Mouse (Mus musculus): ENCODE results near the gene Nxph3. TPM values are rescaled to one million over a fixed set of nuclear protein-coding genes. Genes with fewer than 3 reads are reported as not detected.

Nxph3 gene
- polyA plus RNA-seq, 1 experiment from 2014 or later, result 0.66 TPM

DNA sequence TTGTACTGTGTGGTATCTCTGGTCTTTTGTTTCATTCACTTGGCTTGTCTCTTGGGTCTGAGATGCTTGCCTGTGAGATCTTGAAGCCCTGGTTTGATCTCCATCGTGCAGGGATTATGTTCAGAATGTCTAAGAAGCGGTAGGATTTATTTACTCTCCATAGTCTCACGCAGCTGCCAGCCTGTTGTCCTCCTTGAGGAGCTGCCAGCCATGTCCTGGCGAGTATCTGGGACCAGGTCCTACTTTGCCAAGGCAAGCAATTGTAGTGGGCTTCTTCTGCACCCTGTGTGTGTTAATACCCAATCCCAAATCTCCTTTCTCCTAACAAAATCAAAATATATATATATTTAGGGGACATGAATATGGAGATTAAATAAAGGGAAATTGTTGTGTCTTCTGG, 21.4 kb downstream of the Nxph3 start:
- Histone ChIP-seq H3K36me3 (ENCODE audit: control insufficient read depth, insufficient read depth, low read length) (peaks cover 3% of the 10 kb centered on the region; the same call in 1 of the 2 replicates), H3K27ac (ENCODE audit: low read depth, low read length) (no peak overlapping the region)

DNA sequence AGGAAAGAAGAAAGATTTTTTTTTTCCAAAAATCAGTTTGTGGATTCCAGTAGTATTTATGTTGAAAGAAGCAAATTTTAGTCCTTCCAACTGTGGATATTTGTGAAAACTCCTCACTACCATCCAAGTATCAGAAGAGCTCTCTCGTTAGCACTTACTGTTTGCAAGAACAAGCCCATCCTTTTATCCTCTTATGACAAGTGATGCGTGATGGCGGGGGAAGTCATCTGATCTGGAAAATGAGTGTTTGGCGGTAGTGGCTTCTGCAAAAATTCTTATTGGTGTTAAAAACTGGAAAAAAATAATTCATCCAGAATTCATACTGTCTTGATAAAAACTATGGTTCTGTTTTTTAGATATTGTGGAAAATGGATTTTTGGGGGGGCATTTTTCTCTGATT, 22.1 kb downstream of the Nxph3 start:
- Histone ChIP-seq H3K9ac (ENCODE audit: low read length) (no peak overlapping the region), H3K27me3 (ENCODE audit: control insufficient read depth, insufficient read depth, low read length) (no peaks in the 10 kb centered on the region), H3K27ac (ENCODE audit: low read depth, low read length) (no peak overlapping the region), H3K4me3 (ENCODE audit: low read depth, low read length) (no peak overlapping the region), H3K36me3 (ENCODE audit: control insufficient read depth, insufficient read depth, low read length) (peaks cover 3% of the 10 kb centered on the region; the same call in 1 of the 2 replicates), H3K4me1 (ENCODE audit: control insufficient read depth, insufficient read depth, low read length) (no peaks in the 10 kb centered on the region), H3K9me3 (ENCODE audit: control insufficient read depth, low read length) (no peaks in the 10 kb centered on the region), H3K4me2 (ENCODE audit: low read depth) (no peak overlapping the region)
- 79% methylated on average over 4 of the region's 4 CpGs for WGBS
- ATAC-seq (ENCODE audit: insufficient read depth, low FRiP score, low TSS enrichment) (no peak), DNase-seq (ENCODE audit: low spot score) (no peak)

More for the DNA sequence above, 21.4 kb downstream of the Nxph3 start:
- no peak overlapping the region for H3K4me3 ChIP-seq (ENCODE audit: low read depth, low read length)
- no peaks in the 10 kb centered on the region for H3K27me3 ChIP-seq (ENCODE audit: control insufficient read depth, insufficient read depth, low read length)
- no peak overlapping the region for H3K9ac ChIP-seq (ENCODE audit: low read length)
- DNase-seq (ENCODE audit: low spot score) (no peak), ATAC-seq (ENCODE audit: insufficient read depth, low FRiP score, low TSS enrichment) (no peak)
- WGBS, result 95% methylated on average over 4 of the region's 4 CpGs
- H3K4me2 ChIP-seq (ENCODE audit: low read depth), result no peak overlapping the region
- H3K9me3 ChIP-seq (ENCODE audit: control insufficient read depth, low read length), result no peaks in the 10 kb centered on the region
- H3K4me1 ChIP-seq (ENCODE audit: control insufficient read depth, insufficient read depth, low read length), result no peaks in the 10 kb centered on the region

DNA sequence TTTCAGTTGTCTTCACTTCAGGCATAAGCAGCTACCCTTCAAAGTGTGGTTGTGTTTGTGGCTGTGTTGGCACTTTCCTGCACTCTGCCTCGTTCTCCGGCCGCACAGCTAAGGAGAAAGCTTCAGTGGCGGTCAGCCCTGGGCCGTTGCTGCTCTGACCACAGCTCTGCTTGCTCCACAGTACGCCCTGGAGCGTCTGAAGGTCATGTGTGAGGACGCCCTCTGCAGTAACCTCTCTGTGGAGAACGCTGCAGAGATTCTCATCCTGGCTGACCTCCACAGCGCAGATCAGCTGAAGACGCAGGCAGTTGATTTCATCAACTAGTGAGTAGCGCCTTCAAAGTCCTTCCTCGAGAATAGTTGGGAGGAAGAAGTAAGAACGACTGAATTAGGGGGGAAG, 24.3 kb downstream of the Nxph3 start:
- Histone ChIP-seq H3K4me3 (ENCODE audit: low read depth, low read length) (no peak overlapping the region), H3K4me1 (ENCODE audit: control insufficient read depth, insufficient read depth, low read length) (no peaks in the 10 kb centered on the region), H3K4me2 (ENCODE audit: low read depth) (no peak overlapping the region), H3K9ac (ENCODE audit: low read length) (no peak overlapping the region), H3K27ac (ENCODE audit: low read depth, low read length) (no peak overlapping the region), H3K9me3 (ENCODE audit: control insufficient read depth, low read length) (no peaks in the 10 kb centered on the region), H3K36me3 (ENCODE audit: control insufficient read depth, insufficient read depth, low read length) (peaks cover 3% of the 10 kb centered on the region; the same call in 1 of the 2 replicates), H3K27me3 (ENCODE audit: control insufficient read depth, insufficient read depth, low read length) (no peaks in the 10 kb centered on the region)
- ATAC-seq (ENCODE audit: insufficient read depth, low FRiP score, low TSS enrichment) (no peak), DNase-seq (ENCODE audit: low spot score) (no peak)
- WGBS, result 89% methylated on average over 14 of the region's 14 CpGs

- H3K4me2 ChIP-seq (ENCODE audit: low read depth), result no peak overlapping the region
- no peak for DNase-seq (ENCODE audit: low spot score)
- ATAC-seq (ENCODE audit: insufficient read depth, low FRiP score, low TSS enrichment), result no peak
- H3K4me1 ChIP-seq (ENCODE audit: control insufficient read depth, insufficient read depth, low read length), result no peaks in the 10 kb centered on the region
- no peaks in the 10 kb centered on the region for H3K9me3 ChIP-seq (ENCODE audit: control insufficient read depth, low read length)
- no peak overlapping the region for H3K4me3 ChIP-seq (ENCODE audit: low read depth, low read length)
- H3K27me3 ChIP-seq (ENCODE audit: control insufficient read depth, insufficient read depth, low read length), result no peaks in the 10 kb centered on the region
- no peak overlapping the region for H3K27ac ChIP-seq (ENCODE audit: low read depth, low read length)
- no peak overlapping the region for H3K9ac ChIP-seq (ENCODE audit: low read length)
- peaks cover 3% of the 10 kb centered on the region; the same call in 1 of the 2 replicates for H3K36me3 ChIP-seq (ENCODE audit: control insufficient read depth, insufficient read depth, low read length)
- 95% methylated on average over 2 of the region's 2 CpGs for WGBS
These were observed 27.1 kb downstream of the Nxph3 start for GRCm38 (mm10) chr11:95487237-95487636.

DNA sequence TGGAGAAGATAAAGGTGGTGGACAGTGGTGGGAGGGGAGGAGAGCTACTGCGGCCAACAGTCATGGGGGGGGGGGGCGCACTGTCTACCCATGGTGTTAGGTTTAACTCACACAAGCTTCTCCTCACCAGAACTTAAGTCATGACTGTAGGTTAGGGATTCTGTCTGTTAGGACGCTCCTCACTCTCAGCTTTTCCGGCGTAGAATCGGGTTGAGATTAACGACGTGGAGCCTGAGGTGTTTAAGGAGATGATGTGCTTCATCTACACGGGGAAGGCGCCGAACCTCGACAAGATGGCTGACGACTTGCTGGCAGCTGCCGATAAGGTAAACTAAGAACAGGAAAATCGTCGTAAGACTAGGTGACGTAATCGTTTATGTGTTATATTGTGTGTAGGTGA, 28.7 kb downstream of the Nxph3 start:
- no peak for ATAC-seq (ENCODE audit: insufficient read depth, low FRiP score, low TSS enrichment)
- DNase-seq (ENCODE audit: low spot score), result no peak
- no peak overlapping the region for H3K4me3 ChIP-seq (ENCODE audit: low read depth, low read length)
- H3K9ac ChIP-seq (ENCODE audit: low read length), result no peak overlapping the region
- H3K9me3 ChIP-seq (ENCODE audit: control insufficient read depth, low read length), result no peaks in the 10 kb centered on the region
- no peaks in the 10 kb centered on the region for H3K27me3 ChIP-seq (ENCODE audit: control insufficient read depth, insufficient read depth, low read length)
- H3K36me3 ChIP-seq (ENCODE audit: control insufficient read depth, insufficient read depth, low read length), result peaks cover 3% of the 10 kb centered on the region; the same call in 1 of the 2 replicates
- WGBS, result 96% methylated on average over 18 of the region's 18 CpGs
- H3K4me1 ChIP-seq (ENCODE audit: control insufficient read depth, insufficient read depth, low read length), result no peaks in the 10 kb centered on the region
- H3K27ac ChIP-seq (ENCODE audit: low read depth, low read length), result no peak overlapping the region
- H3K4me2 ChIP-seq (ENCODE audit: low read depth), result no peak overlapping the region

GRCm38 (mm10) chr11:95480662-95481061, 33.7 kb downstream of the Nxph3 start:
- Histone ChIP-seq H3K27ac (ENCODE audit: low read depth, low read length) (no peak overlapping the region), H3K4me2 (ENCODE audit: low read depth) (no peak overlapping the region), H3K9me3 (ENCODE audit: control insufficient read depth, low read length) (no peaks in the 10 kb centered on the region), H3K36me3 (ENCODE audit: control insufficient read depth, insufficient read depth, low read length) (peaks cover 4% of the 10 kb centered on the region; the same call in 1 of the 2 replicates), H3K4me1 (ENCODE audit: control insufficient read depth, insufficient read depth, low read length) (no peaks in the 10 kb centered on the region), H3K27me3 (ENCODE audit: control insufficient read depth, insufficient read depth, low read length) (no peaks in the 10 kb centered on the region), H3K4me3 (ENCODE audit: low read depth, low read length) (no peak overlapping the region), H3K9ac (ENCODE audit: low read length) (no peak overlapping the region)
- ATAC-seq (ENCODE audit: insufficient read depth, low FRiP score, low TSS enrichment), result no peak
- 93% methylated on average over 4 of the region's 4 CpGs for WGBS
- no peak for DNase-seq (ENCODE audit: low spot score)

DNA sequence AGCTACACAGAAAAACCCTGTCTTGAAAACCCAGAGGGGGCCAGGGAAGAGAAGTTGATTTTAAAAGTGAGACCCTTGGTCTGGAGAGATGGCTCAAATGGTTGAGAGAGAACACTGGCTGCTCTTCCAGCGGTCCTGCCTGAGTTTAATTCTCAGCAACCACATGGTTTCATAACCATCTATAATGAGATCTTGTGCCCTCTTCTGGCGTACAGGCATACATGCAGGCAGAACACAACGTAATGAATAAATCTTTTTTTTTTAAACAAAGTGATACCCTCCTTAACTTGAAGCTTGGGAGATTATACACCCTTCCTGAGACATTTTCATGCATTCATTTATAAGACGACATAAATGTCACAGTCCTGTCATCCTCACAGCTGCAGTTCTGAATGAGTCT, 34.9 kb downstream of the Nxph3 start:
- Histone ChIP-seq H3K4me3 (ENCODE audit: low read depth, low read length) (no peak overlapping the region), H3K4me1 (ENCODE audit: control insufficient read depth, insufficient read depth, low read length) (no peaks in the 10 kb centered on the region), H3K27me3 (ENCODE audit: control insufficient read depth, insufficient read depth, low read length) (no peaks in the 10 kb centered on the region), H3K9ac (ENCODE audit: low read length) (no peak overlapping the region), H3K9me3 (ENCODE audit: control insufficient read depth, low read length) (no peaks in the 10 kb centered on the region), H3K27ac (ENCODE audit: low read depth, low read length) (no peak overlapping the region), H3K4me2 (ENCODE audit: low read depth) (no peak overlapping the region), H3K36me3 (ENCODE audit: control insufficient read depth, insufficient read depth, low read length) (peaks cover 4% of the 10 kb centered on the region; the same call in 1 of the 2 replicates)
- no peak for DNase-seq (ENCODE audit: low spot score)
- 84% methylated on average over 4 of the region's 4 CpGs for WGBS
- no peak for ATAC-seq (ENCODE audit: insufficient read depth, low FRiP score, low TSS enrichment)

- Histone ChIP-seq H3K4me3 (ENCODE audit: low read depth, low read length) (no peak overlapping the region), H3K27me3 (ENCODE audit: control insufficient read depth, insufficient read depth, low read length) (no peaks in the 10 kb centered on the region), H3K4me2 (ENCODE audit: low read depth) (no peak overlapping the region), H3K4me1 (ENCODE audit: control insufficient read depth, insufficient read depth, low read length) (no peaks in the 10 kb centered on the region), H3K9ac (ENCODE audit: low read length) (no peak overlapping the region), H3K9me3 (ENCODE audit: control insufficient read depth, low read length) (no peaks in the 10 kb centered on the region), H3K27ac (ENCODE audit: low read depth, low read length) (no peak overlapping the region), H3K36me3 (ENCODE audit: control insufficient read depth, insufficient read depth, low read length) (peaks cover 4% of the 10 kb centered on the region; the same call in 1 of the 2 replicates)
- DNase-seq (ENCODE audit: low spot score) (no peak), ATAC-seq (ENCODE audit: insufficient read depth, low FRiP score, low TSS enrichment) (no peak)
- 88% methylated on average over 7 of the region's 7 CpGs for WGBS
These were observed 38.0 kb downstream of the Nxph3 start for GRCm38 (mm10) chr11:95476323-95476722.

DNA sequence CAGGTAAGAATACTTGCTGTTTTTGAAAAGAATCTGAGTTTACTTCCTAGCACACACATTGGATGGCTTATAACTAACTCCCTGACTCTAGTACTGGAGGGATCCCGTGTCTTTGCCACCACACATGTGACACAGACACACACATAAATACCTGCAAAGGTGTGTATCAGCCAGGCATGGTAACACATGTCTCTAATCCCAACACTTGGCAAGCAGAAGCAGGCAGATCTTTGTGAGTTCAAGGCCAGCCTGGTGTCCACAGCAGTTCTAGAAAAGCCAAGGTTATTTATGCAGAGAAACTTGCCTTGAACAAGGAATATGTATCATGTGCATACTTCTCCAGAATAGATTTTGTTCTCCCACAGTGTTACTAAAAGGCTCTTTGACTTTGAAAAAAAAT, 40.9 kb downstream of the Nxph3 start:
- H3K9ac ChIP-seq (ENCODE audit: low read length), result no peak overlapping the region
- H3K4me2 ChIP-seq (ENCODE audit: low read depth), result no peak overlapping the region
- H3K4me1 ChIP-seq (ENCODE audit: control insufficient read depth, insufficient read depth, low read length), result no peaks in the 10 kb centered on the region
- H3K4me3 ChIP-seq (ENCODE audit: low read depth, low read length), result no peak overlapping the region
- H3K27me3 ChIP-seq (ENCODE audit: control insufficient read depth, insufficient read depth, low read length), result no peaks in the 10 kb centered on the region
- 93% methylated on average over 1 of the region's 1 CpGs for WGBS
- H3K36me3 ChIP-seq (ENCODE audit: control insufficient read depth, insufficient read depth, low read length), result no peaks in the 10 kb centered on the region; the same call in 1 of the 2 replicates
- ATAC-seq (ENCODE audit: insufficient read depth, low FRiP score, low TSS enrichment), result no peak
- no peaks in the 10 kb centered on the region for H3K9me3 ChIP-seq (ENCODE audit: control insufficient read depth, low read length)
- DNase-seq (ENCODE audit: low spot score), result no peak
- no peak overlapping the region for H3K27ac ChIP-seq (ENCODE audit: low read depth, low read length)

Data from neural tube, embryonic 11.5 days (tissue).